Mouse (Mus musculus) brown adipose tissue, adult 24 weeks (tissue): ENCODE data around the gene Gna11. TPM values are rescaled to one million over a fixed set of nuclear protein-coding genes. Genes with fewer than 3 reads are reported as not detected.

ENCODE experiments used
- H3K27ac ChIP-seq: fragments of 200-500 bp; replicated peaks from 2 replicates; pipeline ENCODE4 v1.5.1; 2012; ENCODE audit warnings: low read depth, mild to moderate bottlenecking, low read length
- H3K4me1 ChIP-seq: fragments of 200-500 bp; 2 replicates; pipeline ENCODE4 v1.6.1; 2012; ENCODE audit warnings: low read length, mixed read lengths; ENCODE audit not compliant: control insufficient read depth, insufficient read depth, insufficient read length
- H3K4me3 ChIP-seq: fragments of 200-500 bp; 2 replicates; pipeline ENCODE4 v1.5.1; 2012; ENCODE audit warnings: low read depth, mild to moderate bottlenecking, low read length, moderate library complexity; ENCODE audit not compliant: insufficient read depth
- polyA plus RNA-seq: library from polyadenylated mRNA; stranded (reverse); fragments of >200 nt; gene quantifications from 2 replicates; pipeline ENCODE4 v1.2.4, GENCODE M21; 2012; ENCODE audit not compliant: missing spikeins, insufficient read depth, insufficient read length

Gene Gna11
- polyA plus RNA-seq, 1 experiment = 41.1 TPM

GRCm38 (mm10) chr10:81510246-81510810, 34.7 kb downstream of the Gna11 start:
- H3K4me3 ChIP-seq = no peak overlapping the region
- peak overlapping the region; percentile 7; the same call in 1 of the 2 replicates for H3K27ac ChIP-seq
- H3K4me1 ChIP-seq = no peaks in the 10 kb centered on the region; the same call in 1 of the 2 replicates

- Histone ChIP-seq H3K4me1 (no peaks in the 10 kb centered on the region; the same call in 1 of the 2 replicates), H3K4me3 (no peak overlapping the region), H3K27ac (no peak overlapping the region)
Measured at GRCm38 (mm10) chr10:81507691-81508489, 37.1 kb downstream of the Gna11 start.

GRCm38 (mm10) chr10:81507095-81507494, 37.9 kb downstream of the Gna11 start:
- H3K27ac ChIP-seq = no peak overlapping the region
- H3K4me3 ChIP-seq = no peak overlapping the region
- no peaks in the 10 kb centered on the region; the same call in 1 of the 2 replicates for H3K4me1 ChIP-seq

- Histone ChIP-seq H3K27ac (no peak overlapping the region), H3K4me3 (no peak overlapping the region), H3K4me1 (no peaks in the 10 kb centered on the region)
Measured at GRCm38 (mm10) chr10:81505016-81505664, 39.9 kb downstream of the Gna11 start.

GRCm38 (mm10) chr10:81502658-81503057, 42.3 kb downstream of the Gna11 start:
- Histone ChIP-seq H3K27ac (no peak overlapping the region), H3K4me1 (peaks cover 10% of the 10 kb centered on the region), H3K4me3 (peak overlapping the region; percentile 41)

GRCm38 (mm10) chr10:81501863-81502262, 43.1 kb downstream of the Gna11 start:
- H3K4me1 ChIP-seq = peaks cover 15% of the 10 kb centered on the region
- no peak overlapping the region for H3K27ac ChIP-seq
- H3K4me3 ChIP-seq = no peak overlapping the region

GRCm38 (mm10) chr10:81500032-81500431, 45.0 kb downstream of the Gna11 start, which contains the start of gene S1pr4:
Gene S1pr4 (minus strand): TSS chr10:81500132.
- peak within 1 kb of the TSS; percentile 50 for H3K4me3 ChIP-seq

GRCm38 (mm10) chr10:81499250-81499901, 45.6 kb downstream of the Gna11 start:
- Histone ChIP-seq H3K4me3 (peak overlapping the region; percentile 50), H3K4me1 (peaks cover 25% of the 10 kb centered on the region), H3K27ac (peak overlapping the region; percentile 79)

More at GRCm38 (mm10) chr10:81500032-81500431, 45.0 kb downstream of the Gna11 start, which contains the start of gene S1pr4:
- peak within 1 kb of the TSS; percentile 79 for H3K27ac ChIP-seq
- peaks cover 18% of the 10 kb centered on the region for H3K4me1 ChIP-seq

- Histone ChIP-seq H3K4me3 (peak overlapping the region; percentile 50), H3K4me1 (peaks cover 25% of the 10 kb centered on the region), H3K27ac (peak overlapping the region; percentile 79)
Measured at GRCm38 (mm10) chr10:81498316-81499249, 46.4 kb downstream of the Gna11 start.

- Histone ChIP-seq H3K27ac (0 out of 2 replicates have a peak overlapping the region, but pooled peaks have one; percentile 26), H3K4me1 (peaks cover 25% of the 10 kb centered on the region), H3K4me3 (peak overlapping the region; percentile 29)
Measured at GRCm38 (mm10) chr10:81497401-81498270, 47.4 kb downstream of the Gna11 start.

- H3K4me3 ChIP-seq = no peak overlapping the region; the same call in 1 of the 2 replicates
- peaks cover 25% of the 10 kb centered on the region for H3K4me1 ChIP-seq
- H3K27ac ChIP-seq = no peak overlapping the region
Measured at GRCm38 (mm10) chr10:81496969-81497368, 48.0 kb downstream of the Gna11 start.

- H3K27ac ChIP-seq = peak within 1 kb of the TSS; percentile 96
- H3K4me3 ChIP-seq = peak within 1 kb of the TSS; percentile 77
- peaks cover 25% of the 10 kb centered on the region for H3K4me1 ChIP-seq
Measured at GRCm38 (mm10) chr10:81496264-81496901, 48.6 kb downstream of the Gna11 start, which contains the start of gene Ncln. Gene Ncln (minus strand): TSS chr10:81496392.
